Mouse (Mus musculus): ENCODE data around the gene Krtap3-3.
A peak's percentile ranks its signal among the peaks of the same experiment; 100 is the strongest.
"Not testable (repeated sequence)": the region's sequence is repeated elsewhere in the genome, so short reads cannot be mapped to it uniquely, and the experiment has no call there.

Krtap3-3 gene

GRCm38 (mm10) chr11:99550765-99551164, at the start of gene Krtap3-3:
Gene Krtap3-3 (minus strand): TSS chr11:99550865.
- DNase-seq, result no peak

GRCm38 (mm10) chr11:99597742-99598141, 47.1 kb upstream of the Krtap3-3 start, which contains the start of gene Krtap9-3:
Gene Krtap9-3 (minus strand): TSS chr11:99598105.
- not testable (repeated sequence) for DNase-seq

- DNase-seq, result no peak
Measured at GRCm38 (mm10) chr11:99590981-99591380, 40.3 kb upstream of the Krtap3-3 start, which contains the start of gene Krtap1-3. Gene Krtap1-3 (minus strand): TSS chr11:99591339.

- DNase-seq, result no peak
Measured at GRCm38 (mm10) chr11:99585096-99585495, 34.4 kb upstream of the Krtap3-3 start.

- no peak for DNase-seq
Measured at GRCm38 (mm10) chr11:99583245-99583704, 32.6 kb upstream of the Krtap3-3 start, which contains the start of gene Krtap1-4. Gene Krtap1-4 (minus strand): TSS chr11:99583654.

GRCm38 (mm10) chr11:99581564-99581963, 30.9 kb upstream of the Krtap3-3 start:
- no peak for DNase-seq

- DNase-seq, result no peak
Measured at GRCm38 (mm10) chr11:99581051-99581450, 30.4 kb upstream of the Krtap3-3 start.

GRCm38 (mm10) chr11:99580636-99581035, 30.0 kb upstream of the Krtap3-3 start, which contains the start of gene Krtap1-5:
Gene Krtap1-5 (minus strand): TSS chr11:99581016.
- no peak for DNase-seq

- peak; percentile 62 for DNase-seq
Measured at GRCm38 (mm10) chr11:99574106-99574505, 23.4 kb upstream of the Krtap3-3 start.

GRCm38 (mm10) chr11:99573164-99573563, 22.5 kb upstream of the Krtap3-3 start:
- no peak for DNase-seq

- DNase-seq, result no peak
Measured at GRCm38 (mm10) chr11:99566530-99566929, 15.9 kb upstream of the Krtap3-3 start, which contains the start of gene Krtap3-1. Gene Krtap3-1 (minus strand): TSS chr11:99566630.

GRCm38 (mm10) chr11:99562580-99562979, 11.9 kb upstream of the Krtap3-3 start:
- no peak for DNase-seq

- no peak for DNase-seq
Measured at GRCm38 (mm10) chr11:99559366-99559765, 8.7 kb upstream of the Krtap3-3 start, which contains the start of gene Gm11939. Gene Gm11939 (minus strand): TSS chr11:99559466.

- DNase-seq, result no peak
Measured at GRCm38 (mm10) chr11:99557976-99558745, 7.5 kb upstream of the Krtap3-3 start.

GRCm38 (mm10) chr11:99556753-99557152, 6.1 kb upstream of the Krtap3-3 start, which contains the start of gene Krtap3-2:
Gene Krtap3-2 (minus strand): TSS chr11:99556853.
- no peak for DNase-seq

GRCm38 (mm10) chr11:99556195-99556594, 5.5 kb upstream of the Krtap3-3 start:
- DNase-seq, result no peak

- DNase-seq, result no peak
Measured at GRCm38 (mm10) chr11:99547892-99548291, 2.8 kb downstream of the Krtap3-3 start.

- no peak for DNase-seq
Measured at GRCm38 (mm10) chr11:99539721-99540120, 10.9 kb downstream of the Krtap3-3 start.

GRCm38 (mm10) chr11:99521288-99521860, 29.3 kb downstream of the Krtap3-3 start, which contains the start of gene Krt39:
Gene Krt39 (minus strand): TSS chr11:99521338.
- no peak for DNase-seq

- no peak for DNase-seq
Measured at GRCm38 (mm10) chr11:99514098-99514497, 36.6 kb downstream of the Krtap3-3 start.
